Mouse (Mus musculus) kidney, postnatal 0 days (tissue): ENCODE measurements at regions not wholly inside any gene's neighbourhood (a gene's known extent, or its start where the extent isn't known, plus 50 kb on each side); places are given as distances from the start of the nearest gene placed in this dataset.
A peak's percentile ranks its signal among the peaks of the same experiment; 100 is the strongest.

Source experiments
- ATAC-seq: fragments of 200-750 bp; cut with Nextera tagmentation; replicated peaks from 2 replicates; pipeline ENCODE4 v1.8.0; 2017; ENCODE audit warnings: low read depth, moderate number of reproducible peaks, moderate TSS enrichment, moderate library complexity; ENCODE audit not compliant: low FRiP score
- DNase-seq: peaks from one replicate; pipeline ENCODE4 v3.0.0-alpha.2; 2016; ENCODE audit warnings: low spot score
- H3K27ac ChIP-seq: fragments of 300-500 bp; sonication (generic); 2 replicates; pipeline ENCODE4 v1.5.1; 2014; ENCODE audit warnings: mild to moderate bottlenecking
- H3K27me3 ChIP-seq: fragments of 300-500 bp; sonication (generic); 2 replicates; pipeline ENCODE4 v1.6.1; 2014; ENCODE audit warnings: low read length, mixed read lengths; ENCODE audit not compliant: insufficient read depth
- H3K36me3 ChIP-seq: fragments of 300-500 bp; sonication (generic); 2 replicates; pipeline ENCODE4 v1.6.1; 2014; ENCODE audit warnings: low read length, mixed read lengths; ENCODE audit not compliant: insufficient read depth
- H3K4me1 ChIP-seq: fragments of 300-500 bp; sonication (generic); replicated peaks from 2 replicates; pipeline ENCODE4 v1.6.1; 2014; ENCODE audit warnings: antibody characterized with exemption, low read length, mixed read lengths; ENCODE audit not compliant: insufficient read depth
- H3K4me2 ChIP-seq: fragments of 300-500 bp; sonication (generic); 2 replicates; pipeline ENCODE4 v1.6.1; 2014; ENCODE audit warnings: mild to moderate bottlenecking, low read length, moderate library complexity, mixed read lengths
- H3K4me3 ChIP-seq: fragments of 300-500 bp; sonication (generic); replicated peaks from 2 replicates; pipeline ENCODE4 v1.5.1; 2014; ENCODE audit warnings: low read depth, low read length
- H3K9ac ChIP-seq: fragments of 300-500 bp; sonication (generic); 2 replicates; pipeline ENCODE4 v1.6.1; 2014; ENCODE audit warnings: low read depth, low read length
- H3K9me3 ChIP-seq: fragments of 300-500 bp; sonication (generic); replicated peaks from 2 replicates; pipeline ENCODE4 v1.6.1; 2016; ENCODE audit warnings: low read length, inconsistent platforms, mixed read lengths
- CTCF ChIP-seq: IDR thresholded peaks from 2 replicates; pipeline ENCODE4 v1.5.1; 2016; ENCODE audit warnings: antibody characterized with exemption, low read depth, mild to moderate bottlenecking, moderate library complexity
- WGBS: fragments of 180-500 bp; shearing (Covaris S2); extraction: QIAGEN DNeasy Blood & Tissue Kit; methylation state at CpG from one replicate; pipeline ENCODE4 v1.1.7; 2014; 5-methylcytosine and 5-hydroxymethylcytosine counted together

DNA sequence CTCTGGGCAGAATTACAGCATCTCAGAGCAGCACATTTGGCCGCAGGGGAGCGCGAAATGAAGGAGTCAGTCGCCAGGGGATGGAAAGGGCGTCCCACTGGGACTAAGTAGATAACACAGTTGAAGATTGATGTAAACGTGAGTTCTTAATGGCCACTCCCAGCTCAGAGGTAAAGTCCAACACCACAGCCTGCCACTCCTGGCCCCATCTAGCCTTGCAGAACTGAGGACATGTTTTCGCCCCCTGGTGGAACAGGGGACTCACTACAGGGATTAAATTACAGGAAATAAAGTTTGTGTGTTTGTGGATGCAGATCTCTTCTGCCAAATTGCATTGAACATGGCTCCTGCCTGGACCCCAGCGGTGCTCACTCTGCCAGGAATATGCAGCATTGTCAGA, 76.7 kb upstream of the Shisa3 start:
- Histone ChIP-seq H3K36me3 (no peaks in the 10 kb centered on the region), H3K4me1 (no peaks in the 10 kb centered on the region), H3K27me3 (no peaks in the 10 kb centered on the region), H3K27ac (no peak overlapping the region), H3K9ac (no peak overlapping the region), H3K9me3 (no peaks in the 10 kb centered on the region), H3K4me2 (no peak overlapping the region), H3K4me3 (no peak overlapping the region)
- ATAC-seq = peak; percentile 47; the same call in 1 of the 2 replicates
- 41% methylated on average over 8 of the region's 8 CpGs for WGBS
- peak; percentile 80 for TF ChIP-seq CTCF
- DNase-seq = peak; percentile 71

DNA sequence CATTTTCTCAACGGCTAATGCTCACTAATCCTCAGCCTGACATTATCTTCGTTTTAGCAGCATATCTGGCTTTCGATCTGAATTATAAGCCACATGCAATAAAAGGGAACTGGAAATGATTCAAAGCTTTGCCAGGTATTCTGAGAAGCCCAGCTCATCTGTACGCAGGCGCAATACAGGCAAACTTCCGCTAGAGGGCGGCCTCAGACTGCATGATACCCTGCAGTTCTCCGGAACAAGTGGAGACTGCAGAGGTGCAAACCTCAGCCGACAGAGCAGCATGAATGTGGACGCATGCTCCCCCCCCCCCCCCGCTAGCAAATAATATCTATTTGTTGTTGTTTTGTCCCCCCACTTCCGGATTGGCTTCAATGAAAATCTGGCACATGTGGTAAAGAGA, 75.3 kb upstream of the Shisa3 start:
- no peak overlapping the region for H3K27ac ChIP-seq
- H3K4me2 ChIP-seq = peak overlapping the region; percentile 49
- ATAC-seq (peak; percentile 52; the same call in 1 of the 2 replicates), DNase-seq (peak; percentile 89)
- no peaks in the 10 kb centered on the region for H3K4me1 ChIP-seq
- H3K4me3 ChIP-seq = no peak overlapping the region
- H3K9ac ChIP-seq = no peak overlapping the region
- H3K9me3 ChIP-seq = no peaks in the 10 kb centered on the region
- TF ChIP-seq CTCF = peak; percentile 93
- no peaks in the 10 kb centered on the region for H3K36me3 ChIP-seq
- H3K27me3 ChIP-seq = no peaks in the 10 kb centered on the region
- WGBS = 2% methylated on average over 12 of the region's 12 CpGs

DNA sequence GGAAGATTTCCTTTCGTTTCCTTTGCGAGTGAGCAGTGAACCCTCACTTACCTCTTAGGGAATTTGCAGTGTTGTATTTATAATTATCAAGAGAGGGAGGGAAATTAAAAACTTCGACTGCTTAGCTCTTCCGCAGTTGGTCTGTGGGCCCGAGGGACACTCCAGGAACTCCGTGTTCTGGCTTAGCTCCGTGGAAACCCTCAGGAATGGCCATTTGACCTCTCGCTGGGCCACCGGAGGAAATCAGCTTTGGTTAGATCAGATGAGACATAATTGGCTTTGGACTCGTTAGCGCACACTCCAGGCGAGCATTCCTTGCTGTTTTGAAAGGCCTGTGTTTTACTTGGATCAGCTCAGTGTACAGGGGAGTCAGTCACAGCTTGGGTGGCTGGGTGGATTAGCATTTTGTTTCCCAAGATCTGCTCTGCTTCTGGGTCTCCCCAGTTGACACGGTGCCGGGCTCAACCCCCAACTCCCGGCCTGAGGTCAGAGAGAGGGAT, 74.9 kb upstream of the Shisa3 start:
- no peak overlapping the region for H3K4me3 ChIP-seq
- no peaks in the 10 kb centered on the region for H3K27me3 ChIP-seq
- no peaks in the 10 kb centered on the region for H3K9me3 ChIP-seq
- 23% methylated on average over 15 of the region's 15 CpGs for WGBS
- DNase-seq (peak; percentile 75), ATAC-seq (no peak; the same call in 1 of the 2 replicates)
- no peak for TF ChIP-seq CTCF
- no peaks in the 10 kb centered on the region for H3K36me3 ChIP-seq
- H3K27ac ChIP-seq = 0 out of 2 replicates have a peak overlapping the region, but pooled peaks have one; percentile 1
- no peak overlapping the region for H3K9ac ChIP-seq
- peak overlapping the region; percentile 49 for H3K4me2 ChIP-seq
- no peaks in the 10 kb centered on the region for H3K4me1 ChIP-seq

DNA sequence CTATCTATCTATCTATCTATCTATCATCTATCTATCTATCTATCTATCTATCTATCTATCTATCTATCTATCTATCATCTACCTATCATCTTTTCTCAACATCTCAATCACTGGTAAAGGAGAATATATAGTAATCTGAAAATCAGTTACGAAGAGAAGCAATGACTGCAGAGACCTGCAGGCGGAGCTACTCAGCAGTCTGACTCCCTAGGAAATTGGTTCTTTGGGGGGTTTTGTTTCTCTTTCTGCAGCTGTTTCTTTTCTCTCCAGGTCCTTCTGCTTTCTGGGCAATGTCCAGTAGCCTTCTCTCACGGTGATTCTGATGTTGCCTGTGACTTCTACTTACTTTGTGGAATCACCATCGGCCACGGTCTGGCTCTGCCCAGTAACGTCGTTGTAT, 73.6 kb upstream of the Shisa3 start:
- 52% methylated on average over 7 of the region's 7 CpGs for WGBS
- ATAC-seq (no peak), DNase-seq (peak; percentile 90)
- TF ChIP-seq CTCF = peak; percentile 70
- H3K4me3 ChIP-seq = no peak overlapping the region
- H3K27me3 ChIP-seq = no peaks in the 10 kb centered on the region
- no peak overlapping the region for H3K9ac ChIP-seq
- H3K27ac ChIP-seq = no peak overlapping the region
- H3K36me3 ChIP-seq = no peaks in the 10 kb centered on the region
- H3K4me2 ChIP-seq = 0 out of 2 replicates have a peak overlapping the region, but pooled peaks have one; percentile 23
- no peaks in the 10 kb centered on the region for H3K4me1 ChIP-seq
- H3K9me3 ChIP-seq = no peaks in the 10 kb centered on the region

DNA sequence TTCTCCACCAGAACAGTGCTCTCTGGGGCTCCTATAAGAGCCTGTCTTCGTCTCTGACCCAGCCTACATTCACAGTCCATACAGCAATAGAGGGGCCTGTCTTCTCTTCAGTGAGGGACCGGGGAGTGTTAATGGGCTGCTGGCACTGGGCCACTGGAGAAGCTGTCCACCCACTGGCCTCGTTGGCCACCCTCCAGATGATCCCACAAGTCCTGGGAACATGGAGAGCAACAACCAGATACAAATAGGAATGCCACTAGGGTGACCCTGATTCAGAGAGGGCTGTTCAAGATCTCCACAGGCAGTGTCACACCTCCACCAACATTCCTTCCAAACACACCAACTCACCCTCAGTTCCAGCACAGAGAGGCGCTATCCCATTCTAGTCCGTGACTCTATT, 69.7 kb upstream of the Shisa3 start:
- no peak for TF ChIP-seq CTCF
- H3K4me2 ChIP-seq = no peak overlapping the region
- no peak for ATAC-seq
- no peaks in the 10 kb centered on the region for H3K36me3 ChIP-seq
- H3K9ac ChIP-seq = no peak overlapping the region
- H3K27me3 ChIP-seq = no peaks in the 10 kb centered on the region
- no peak overlapping the region for H3K27ac ChIP-seq
- H3K4me3 ChIP-seq = no peak overlapping the region
- H3K9me3 ChIP-seq = no peaks in the 10 kb centered on the region
- DNase-seq = no peak
- 65% methylated on average over 5 of the region's 5 CpGs for WGBS
- H3K4me1 ChIP-seq = no peaks in the 10 kb centered on the region

DNA sequence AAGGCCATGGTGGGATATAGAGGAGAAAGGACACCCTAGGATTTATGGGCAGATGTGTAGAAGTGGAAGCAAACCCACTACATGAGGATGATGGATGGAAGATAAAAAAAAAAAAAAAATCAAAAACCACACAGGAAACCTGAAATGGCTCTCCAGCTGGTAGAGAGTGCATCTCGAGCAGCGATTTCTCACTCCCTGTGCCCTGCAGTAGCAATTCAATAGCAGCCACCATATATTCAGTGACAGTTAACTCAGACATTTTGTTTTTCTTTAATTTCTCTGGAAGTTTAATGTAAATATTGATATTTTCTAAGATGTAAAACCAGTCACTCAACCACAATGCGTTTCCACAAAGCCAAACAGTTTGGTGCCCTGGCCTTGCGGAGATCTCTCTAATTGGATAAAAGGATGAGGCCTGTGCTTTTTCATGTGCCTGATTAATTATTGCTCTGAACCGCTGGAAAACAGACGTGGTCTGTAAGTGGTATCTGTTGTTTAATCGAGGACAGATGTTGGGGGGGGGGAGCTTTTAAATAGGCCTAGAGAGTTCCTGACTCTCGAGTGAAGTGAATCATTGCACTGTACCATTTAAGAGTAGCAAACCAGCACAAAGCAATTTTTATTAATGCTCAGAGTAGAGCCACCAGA, 68.0 kb upstream of the Shisa3 start:
- Histone ChIP-seq H3K4me2 (no peak overlapping the region), H3K9ac (no peak overlapping the region), H3K27me3 (no peaks in the 10 kb centered on the region), H3K36me3 (no peaks in the 10 kb centered on the region), H3K4me3 (no peak overlapping the region), H3K9me3 (no peaks in the 10 kb centered on the region), H3K27ac (no peak overlapping the region), H3K4me1 (no peaks in the 10 kb centered on the region)
- no peak for TF ChIP-seq CTCF
- 37% methylated on average over 8 of the region's 8 CpGs for WGBS
- DNase-seq (no peak), ATAC-seq (no peak)

DNA sequence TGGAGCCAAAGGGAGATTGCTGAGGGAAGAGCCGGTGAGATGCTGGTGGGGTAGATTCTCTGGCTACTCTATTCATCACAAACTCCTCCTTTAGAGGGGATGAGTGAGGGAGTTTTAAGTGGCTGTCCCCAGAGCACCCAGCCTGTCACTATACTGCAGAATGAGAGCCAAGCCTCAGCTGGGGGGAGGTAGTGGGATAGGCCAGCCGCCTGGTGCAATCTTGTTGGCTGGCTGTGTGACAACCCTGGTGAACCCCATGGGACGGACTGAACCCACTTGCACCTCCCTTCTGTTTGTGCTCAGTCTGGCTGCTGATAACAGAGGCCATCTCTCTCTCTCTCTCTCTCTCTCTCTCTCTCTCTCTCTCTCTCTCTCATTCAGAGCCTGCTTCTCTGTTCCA, 65.8 kb upstream of the Shisa3 start:
- no peak overlapping the region for H3K9ac ChIP-seq
- H3K36me3 ChIP-seq = no peaks in the 10 kb centered on the region
- no peak overlapping the region for H3K4me3 ChIP-seq
- no peak overlapping the region for H3K27ac ChIP-seq
- H3K4me2 ChIP-seq = no peak overlapping the region
- no peaks in the 10 kb centered on the region for H3K9me3 ChIP-seq
- no peak for ATAC-seq
- H3K4me1 ChIP-seq = no peaks in the 10 kb centered on the region
- H3K27me3 ChIP-seq = no peaks in the 10 kb centered on the region
- no peak for DNase-seq
- WGBS = 58% methylated on average over 3 of the region's 3 CpGs
- TF ChIP-seq CTCF = no peak
